Mouse (Mus musculus): ENCODE measurements around the gene Nubp2.
A peak's percentile ranks its signal among the peaks of the same experiment; 100 is the strongest.

The Nubp2 gene

GRCm38 (mm10) chr17:24860076-24860475 lies 26.1 kb downstream of the Nubp2 start:
- no peak for DNase-seq

- DNase-seq: no peak
Measured at GRCm38 (mm10) chr17:24858967-24859366, 27.2 kb downstream of the Nubp2 start.

- no peak for DNase-seq
Measured at GRCm38 (mm10) chr17:24857831-24858470, 28.2 kb downstream of the Nubp2 start.

- no peak for DNase-seq
Measured at GRCm38 (mm10) chr17:24856589-24856988, 29.6 kb downstream of the Nubp2 start.

- DNase-seq: no peak
Measured at GRCm38 (mm10) chr17:24855838-24856464, 30.2 kb downstream of the Nubp2 start.

GRCm38 (mm10) chr17:24851381-24852125 lies 34.6 kb downstream of the Nubp2 start:
- no peak for DNase-seq

GRCm38 (mm10) chr17:24850773-24851127 lies 35.4 kb downstream of the Nubp2 start:
- no peak for DNase-seq

- DNase-seq: peak; percentile 94
Measured at GRCm38 (mm10) chr17:24850065-24850772, 35.9 kb downstream of the Nubp2 start, which contains the start of gene Fahd1. Fahd1 (minus strand) TSS chr17:24850364.

- DNase-seq: no peak
Measured at GRCm38 (mm10) chr17:24849733-24850064, 36.5 kb downstream of the Nubp2 start.

- DNase-seq: no peak
Measured at GRCm38 (mm10) chr17:24848600-24849031, 37.5 kb downstream of the Nubp2 start.

GRCm38 (mm10) chr17:24847386-24847785 lies 38.8 kb downstream of the Nubp2 start:
- DNase-seq: no peak

- no peak for DNase-seq
Measured at GRCm38 (mm10) chr17:24844525-24844924, 41.6 kb downstream of the Nubp2 start.

- DNase-seq: peak; percentile 21
Measured at GRCm38 (mm10) chr17:24842631-24843030, 43.5 kb downstream of the Nubp2 start.

- peak; percentile 64 for DNase-seq
Measured at GRCm38 (mm10) chr17:24841133-24841532, 45.0 kb downstream of the Nubp2 start.

GRCm38 (mm10) chr17:24840341-24840740 lies 45.8 kb downstream of the Nubp2 start:
- no peak for DNase-seq

- DNase-seq: no peak
Measured at GRCm38 (mm10) chr17:24839842-24840241, 46.3 kb downstream of the Nubp2 start, which contains the start of gene Hagh. Hagh (plus strand) TSS chr17:24840143.
